8 mouse cellular contexts compared by ENCODE assay signal in the genomic region with DNA sequence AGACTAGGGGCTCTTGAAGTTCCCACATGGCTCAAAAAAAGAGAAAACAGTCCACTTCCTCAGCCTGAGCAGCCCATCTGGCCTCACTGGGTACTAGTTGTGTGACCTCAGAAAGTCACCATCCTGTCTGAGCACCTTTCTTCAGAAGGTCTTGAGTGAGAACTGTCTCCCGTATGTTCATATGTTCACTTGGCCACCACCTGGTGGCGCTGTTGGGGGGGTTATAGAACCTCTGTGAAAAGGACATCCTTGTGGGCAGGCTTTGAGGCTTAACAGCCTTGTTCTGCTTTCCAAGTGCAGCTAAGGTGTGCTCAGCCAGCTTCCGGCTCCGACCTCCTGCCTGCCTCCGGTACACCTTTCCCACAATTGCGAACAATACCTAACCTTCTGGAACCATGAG. TPM values are rescaled to one million over a fixed set of nuclear protein-coding genes. Genes with fewer than 3 reads are reported as not detected.
DNase-seq lines count a peak whose midpoint lies in the region.

No protein-coding gene starts in this region.

- DNase-seq in gastrocnemius, postnatal 10 days: peak; percentile 73
- no peak for DNase-seq in gastrocnemius, postnatal 25 days
- DNase-seq in A20 (ENCODE audit: low read depth, low spot score): peak; percentile 79
- peak; percentile 8 for DNase-seq in T-cell, adult 2 months (ENCODE audit: low spot score)
- DNase-seq in heart, postnatal 14 days: peak; percentile 32 to 59
- DNase-seq in naive thymus-derived CD4-positive, alpha-beta T cell, adult 2 months (ENCODE audit: low read depth): peak; percentile 30
- no peak for DNase-seq in right cerebral cortex, postnatal 4 days
- no peak for DNase-seq in layer of hippocampus, adult 8-10 months (ENCODE audit: low spot score in 2 of 2)

- intact Hi-C loops in heart, postnatal 14 days (cut with DNase I): no loop called here

RNA-seq across cellular contexts. Expression of a gene that starts 10.1 kb away (rescaled TPM):
- 100 to 1,000 TPM; 260 to 285 TPM for total RNA-seq in gastrocnemius, postnatal 10 days (2021)
- 10 to 100 TPM; 86.7 to 99.2 TPM for total RNA-seq in gastrocnemius, postnatal 25 days (2021)
- 10 to 100 TPM; 47.7 to 50.1 TPM for total RNA-seq in heart, postnatal 14 days (2021)
- total RNA-seq in layer of hippocampus, adult 8-10 months (2022): 10 to 100 TPM; 42.2 to 55.5 (median 47.9) TPM

RNA-seq across cellular contexts. Expression of a gene that starts 15.2 kb away (rescaled TPM):
- 10 to 100 TPM; 10.9 to 15.9 TPM for total RNA-seq in gastrocnemius, postnatal 10 days (2021)
- 10 to 100 TPM in 1 of 2 experiments, 1 to 10 TPM in 1; 8.7 to 10.1 TPM for total RNA-seq in gastrocnemius, postnatal 25 days (2021)
- total RNA-seq in heart, postnatal 14 days (2021): 10 to 100 TPM; 14.9 to 16.3 TPM
- 10 to 100 TPM; 35.1 to 41.2 (median 40.8) TPM for total RNA-seq in layer of hippocampus, adult 8-10 months (2022)

RNA-seq across cellular contexts. Expression of a gene that starts 37.1 kb away (rescaled TPM):
- 1 to 10 TPM; 4.4 to 4.5 TPM for total RNA-seq in gastrocnemius, postnatal 10 days (2021)
- under 1 TPM; 0.51 to 0.61 TPM for total RNA-seq in gastrocnemius, postnatal 25 days (2021)
- total RNA-seq in heart, postnatal 14 days (2021): 1 to 10 TPM in 1 of 2 experiments, under 1 TPM in 1; 0.53 to 1.0 TPM
- total RNA-seq in layer of hippocampus, adult 8-10 months (2022): not detected

Comparison
In these comparisons a context has a peak if more than half of its experiments do, and no peak if none do; other contexts are left out.
1. DNase-seq: peak in gastrocnemius, postnatal 10 days (single experiment), A20 (single experiment), T-cell, adult 2 months (single experiment), heart, postnatal 14 days (2 of 2) and naive thymus-derived CD4-positive, alpha-beta T cell, adult 2 months (single experiment); none in gastrocnemius, postnatal 25 days (single experiment), right cerebral cortex, postnatal 4 days (single experiment) and layer of hippocampus, adult 8-10 months (0 of 2).